Mouse (Mus musculus) left cerebral cortex, adult 11 months (tissue): ENCODE measurements around the gene A430078G23Rik.

ENCODE experiments used
- DNase-seq: peaks from one replicate; pipeline ENCODE4 v3.0.0; 2022; ENCODE audit warnings: low spot score

A430078G23Rik gene

DNA sequence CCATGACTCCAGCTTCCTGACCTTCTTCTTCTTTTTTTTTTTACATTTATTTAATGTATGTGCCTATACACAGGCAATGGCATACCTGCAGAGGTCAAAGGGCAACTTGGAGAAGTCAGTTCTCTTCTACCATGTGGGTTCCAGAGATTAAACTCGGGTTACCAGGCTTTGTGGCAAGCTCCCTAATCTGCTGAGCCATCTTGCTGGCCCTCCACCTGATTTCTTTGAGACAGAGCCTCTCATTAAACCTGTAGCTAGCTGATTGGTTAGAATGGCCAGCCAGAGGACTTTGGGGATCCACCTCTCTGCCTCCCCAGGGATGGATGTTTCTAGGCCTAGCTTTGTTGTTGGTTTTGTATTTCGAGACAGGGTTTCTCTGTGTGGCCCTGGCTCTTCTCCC is 57.9 kb downstream of the A430078G23Rik start:
- no peak for DNase-seq

DNA sequence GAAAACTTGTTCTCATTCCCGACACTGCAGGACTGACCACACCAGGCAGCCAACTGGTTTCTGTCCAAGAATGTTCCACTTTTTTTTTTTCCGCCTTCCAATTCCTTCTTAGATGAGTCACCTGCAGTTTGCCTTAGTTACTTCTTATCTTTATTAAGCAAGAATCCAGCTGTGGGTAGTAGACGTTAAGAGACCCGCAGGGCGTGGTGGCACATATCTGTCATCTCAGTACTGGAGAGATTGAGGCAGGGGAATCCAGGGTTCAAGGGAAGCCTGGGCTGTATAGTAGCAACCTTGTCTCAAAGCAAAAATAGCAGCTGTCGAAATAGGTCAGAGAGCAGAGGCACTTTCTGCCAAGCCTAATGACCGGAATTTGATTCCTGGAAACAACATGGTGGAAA is 58.7 kb downstream of the A430078G23Rik start:
- no peak for DNase-seq

DNA sequence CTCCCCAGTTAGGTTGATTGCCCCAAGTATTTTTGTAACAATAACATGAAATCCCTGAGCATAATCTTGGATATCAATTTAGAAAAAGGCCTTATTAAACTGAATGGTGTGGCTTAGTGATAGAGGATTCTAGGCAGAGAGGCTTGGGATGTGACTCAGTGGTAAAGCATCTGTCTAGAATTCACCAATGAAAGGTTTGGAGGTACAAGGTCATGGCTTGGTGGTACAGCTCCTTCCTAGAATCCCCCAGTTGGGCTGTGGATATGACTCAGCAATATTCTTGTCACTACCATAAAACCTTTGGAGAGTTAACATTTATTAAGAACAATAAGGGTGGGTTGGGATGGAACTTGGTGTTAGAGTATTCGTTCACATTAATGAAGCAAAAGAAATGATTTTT is 59.6 kb downstream of the A430078G23Rik start:
- no peak for DNase-seq

DNA sequence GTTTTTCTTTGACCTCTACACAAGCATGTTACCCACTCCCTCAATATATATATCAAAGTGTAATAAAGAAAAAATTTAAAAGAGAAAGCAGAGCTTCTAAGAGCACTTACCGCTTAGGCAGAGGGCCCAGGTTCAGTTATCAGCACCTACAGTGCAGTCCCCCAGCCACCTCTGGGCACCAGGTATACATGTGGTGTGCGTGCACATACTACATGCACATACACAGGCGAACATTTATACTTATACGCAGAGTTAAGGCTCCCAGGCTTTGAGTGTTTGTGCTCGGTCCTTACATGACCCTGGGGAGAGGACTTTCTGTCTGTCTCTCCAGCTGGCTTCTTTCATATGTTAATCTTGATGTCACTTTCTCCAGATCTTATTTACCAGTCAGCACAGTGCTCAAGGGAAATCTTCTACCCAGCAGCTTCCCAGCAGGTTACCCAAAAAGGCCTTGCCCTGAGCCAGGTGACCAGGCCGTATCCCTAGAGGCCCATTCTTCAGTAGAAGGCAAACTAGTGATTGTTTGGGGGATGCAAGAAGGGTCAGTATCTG is 61.5 kb downstream of the A430078G23Rik start:
- no peak for DNase-seq

DNA sequence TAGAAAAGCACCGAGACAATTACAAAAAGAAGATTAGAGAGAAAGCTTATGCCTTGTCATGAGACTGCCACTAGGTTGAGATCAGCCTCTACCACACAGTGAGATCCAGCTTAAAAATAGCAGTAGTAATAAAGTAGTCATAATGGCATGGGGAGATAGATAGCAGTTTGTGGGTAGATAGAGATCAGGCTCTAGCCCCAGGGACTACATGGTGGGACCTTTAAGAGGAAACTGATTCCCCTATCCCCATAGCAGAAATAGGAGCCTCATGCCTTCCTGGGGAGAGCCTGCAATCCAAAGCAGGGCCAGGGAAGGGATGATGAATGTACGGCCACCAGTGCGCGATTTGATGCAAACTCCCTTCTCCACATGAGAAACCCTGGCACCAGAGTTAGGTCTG is 62.0 kb downstream of the A430078G23Rik start:
- DNase-seq: no peak

DNA sequence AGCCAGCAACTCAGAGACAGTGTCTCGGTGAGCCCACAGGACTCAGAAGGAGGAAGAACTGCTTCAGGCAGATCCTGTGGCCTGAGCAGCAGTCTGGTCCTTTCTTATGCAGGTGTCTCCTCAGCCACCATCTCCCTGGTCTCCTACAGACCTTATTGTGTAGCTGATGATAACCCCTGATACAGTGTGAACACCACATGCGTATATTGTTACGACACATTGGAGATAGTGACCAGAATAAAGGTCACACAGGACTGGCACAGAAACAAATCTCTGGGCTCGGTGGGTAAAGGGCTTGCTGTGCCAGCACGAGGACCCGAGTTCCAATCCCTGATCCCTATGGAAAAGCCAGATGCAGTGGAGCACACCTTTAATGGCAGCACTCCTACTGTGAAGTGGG is 62.4 kb downstream of the A430078G23Rik start:
- DNase-seq: no peak

DNA sequence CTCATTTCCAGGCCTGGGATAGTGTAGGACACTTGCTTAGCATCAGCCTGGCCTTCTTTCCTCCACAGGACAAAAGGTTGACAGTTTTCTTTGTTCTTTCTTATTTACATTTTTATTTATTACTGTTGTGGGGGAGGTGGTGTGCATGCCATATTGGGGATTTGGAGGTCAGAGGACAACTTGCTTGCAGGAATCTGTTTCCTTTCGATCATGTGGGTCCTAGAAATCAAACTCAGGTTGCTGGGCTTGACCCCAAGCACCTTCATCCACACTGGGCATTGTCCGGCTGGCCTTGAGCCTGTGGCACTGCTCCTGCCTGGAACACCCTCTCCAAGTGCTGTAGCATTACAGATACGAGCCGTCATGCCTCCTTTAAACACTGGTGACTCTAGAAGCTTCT is 63.6 kb downstream of the A430078G23Rik start:
- DNase-seq: no peak

DNA sequence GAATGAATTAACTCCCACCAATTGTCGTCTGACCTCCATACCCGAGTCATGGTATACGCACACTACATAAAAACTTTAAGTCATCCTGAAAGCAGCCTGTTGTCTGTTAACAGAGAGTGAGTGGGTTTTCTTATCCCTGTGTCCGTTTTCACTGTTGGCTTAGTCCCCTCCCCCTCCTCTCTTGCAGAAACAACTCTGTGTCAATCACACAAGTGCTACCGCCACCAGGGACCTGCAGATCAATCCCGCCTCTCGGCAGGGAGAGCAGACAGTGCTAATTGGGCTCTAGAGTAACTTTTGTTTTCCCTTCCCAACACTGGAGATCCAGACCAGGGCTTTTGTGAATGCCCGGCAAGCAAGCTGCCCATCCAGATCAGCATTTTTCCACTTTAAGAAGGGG is 64.2 kb downstream of the A430078G23Rik start:
- no peak for DNase-seq

DNA sequence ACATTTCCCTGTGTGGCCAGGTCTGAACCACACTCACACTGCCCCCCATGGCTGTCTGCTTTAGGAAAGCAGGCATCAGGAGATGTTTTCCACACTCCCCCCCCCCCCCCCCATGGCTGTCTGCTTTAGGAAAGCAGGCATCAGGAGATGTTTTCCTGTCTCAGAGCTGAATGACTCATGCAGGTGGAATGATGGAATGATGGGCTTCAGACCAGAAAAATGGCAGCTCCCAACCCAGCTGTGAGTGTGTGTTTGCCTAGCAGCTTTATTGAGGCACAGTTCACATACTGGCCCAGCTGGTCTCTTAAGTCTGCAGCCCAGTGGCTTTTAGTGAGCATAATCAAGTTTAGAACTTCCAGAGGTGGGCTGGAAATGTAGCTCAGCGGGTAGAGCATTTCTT is 64.9 kb downstream of the A430078G23Rik start:
- no peak for DNase-seq

DNA sequence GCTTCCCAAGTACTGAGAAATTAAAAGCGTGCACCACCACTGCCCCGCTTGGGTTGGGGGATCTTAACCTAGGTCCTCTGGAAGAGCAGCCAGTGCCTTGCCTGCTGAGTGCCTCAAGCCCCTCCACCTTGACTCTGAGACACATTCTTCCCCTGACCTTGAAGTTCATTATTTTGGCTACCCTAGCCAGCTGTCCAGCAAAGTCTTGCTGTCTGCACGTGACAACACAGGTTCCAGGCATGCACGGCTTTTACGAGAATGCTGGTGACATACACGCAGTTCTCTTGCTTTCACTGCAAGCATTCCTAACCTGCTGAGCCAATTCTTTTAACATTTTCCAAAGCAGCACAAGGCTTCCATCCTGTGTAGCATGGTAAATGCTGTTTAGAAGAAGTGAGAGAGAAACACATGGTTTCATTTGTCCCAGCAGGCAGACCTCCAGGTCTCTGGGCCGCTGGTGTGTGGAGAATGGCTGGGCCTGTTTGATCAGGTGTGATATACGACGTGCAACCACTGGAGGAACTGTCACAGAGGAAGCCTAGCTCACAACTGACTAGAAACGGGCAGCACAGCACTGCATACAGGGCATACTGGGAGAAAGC is 67.0 kb downstream of the A430078G23Rik start:
- no peak for DNase-seq

DNA sequence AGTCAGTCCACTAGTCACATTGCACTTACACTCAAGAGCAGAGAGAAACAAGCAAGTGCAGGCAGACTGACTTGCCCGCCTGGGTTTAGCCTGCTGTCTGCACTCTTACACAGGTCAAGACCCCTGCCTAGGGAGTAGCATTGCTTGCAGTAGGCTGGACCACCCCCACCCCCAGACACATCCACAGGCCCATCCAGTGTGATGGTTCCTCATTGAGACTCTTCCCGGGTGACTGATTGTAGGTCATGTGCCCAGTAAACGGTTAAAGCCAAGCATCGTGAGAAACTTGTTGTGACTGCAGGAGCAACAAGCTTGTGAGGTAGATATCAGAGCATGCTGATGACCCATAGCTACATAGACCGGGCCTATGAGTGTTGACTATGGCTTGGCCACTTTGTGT is 68.3 kb downstream of the A430078G23Rik start:
- no peak for DNase-seq

DNA sequence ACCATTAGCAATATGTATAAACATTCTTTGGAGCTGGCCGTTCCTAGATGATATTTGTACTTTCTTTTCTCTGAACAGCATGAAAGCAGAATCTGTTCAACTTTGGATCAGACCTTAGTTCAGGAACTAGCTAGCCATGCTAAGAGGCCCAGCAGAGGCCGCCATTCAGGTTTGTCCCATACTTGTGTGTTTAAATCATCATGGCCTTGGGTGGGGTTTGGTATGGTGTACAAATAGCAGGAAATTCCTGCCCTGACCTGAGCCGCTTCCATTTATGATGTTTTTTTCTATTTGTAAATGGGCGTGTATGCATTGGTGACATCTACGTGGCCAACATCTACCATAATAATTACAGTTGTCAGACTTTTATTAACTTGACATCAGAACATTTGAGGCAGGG is 72.0 kb downstream of the A430078G23Rik start:
- DNase-seq: no peak

DNA sequence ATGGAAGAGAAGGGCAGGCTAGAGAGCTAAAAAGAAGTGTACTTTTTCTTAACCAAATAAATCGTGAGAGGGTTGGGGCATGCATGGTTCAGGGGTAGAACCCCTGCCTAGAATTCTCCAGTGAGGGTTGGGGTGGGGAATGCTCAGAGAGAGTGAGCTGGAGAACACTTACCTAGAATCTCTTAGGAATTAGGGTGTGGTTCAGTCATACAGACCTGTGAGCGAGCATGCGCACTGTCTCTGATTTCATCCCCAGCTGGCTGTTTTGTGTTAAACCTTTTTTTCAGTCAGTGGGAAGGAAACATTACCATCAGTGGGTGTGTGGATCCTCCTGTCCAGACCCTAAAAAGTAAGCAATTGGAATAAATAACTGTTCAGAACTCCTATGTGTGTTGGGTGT is 73.0 kb downstream of the A430078G23Rik start:
- DNase-seq: no peak

DNA sequence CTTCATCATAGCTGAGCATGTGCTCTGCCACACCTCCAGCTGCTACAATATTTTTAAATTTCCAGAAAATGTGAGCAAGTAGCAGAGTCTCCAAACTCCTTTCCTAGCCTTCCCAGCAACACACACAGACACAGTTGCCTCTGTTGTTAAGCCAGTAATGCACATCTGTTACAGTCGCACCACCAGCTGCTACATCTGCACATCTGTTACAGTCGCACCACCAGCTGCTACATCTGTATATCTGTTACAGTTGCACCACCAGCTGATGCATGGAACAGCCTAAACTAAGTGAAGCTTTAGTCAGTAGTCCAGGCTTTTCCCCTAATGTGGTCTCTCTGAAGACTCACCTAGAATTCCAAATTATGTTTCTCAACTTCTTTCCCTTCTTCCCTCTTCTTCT is 75.2 kb downstream of the A430078G23Rik start:
- DNase-seq: no peak

DNA sequence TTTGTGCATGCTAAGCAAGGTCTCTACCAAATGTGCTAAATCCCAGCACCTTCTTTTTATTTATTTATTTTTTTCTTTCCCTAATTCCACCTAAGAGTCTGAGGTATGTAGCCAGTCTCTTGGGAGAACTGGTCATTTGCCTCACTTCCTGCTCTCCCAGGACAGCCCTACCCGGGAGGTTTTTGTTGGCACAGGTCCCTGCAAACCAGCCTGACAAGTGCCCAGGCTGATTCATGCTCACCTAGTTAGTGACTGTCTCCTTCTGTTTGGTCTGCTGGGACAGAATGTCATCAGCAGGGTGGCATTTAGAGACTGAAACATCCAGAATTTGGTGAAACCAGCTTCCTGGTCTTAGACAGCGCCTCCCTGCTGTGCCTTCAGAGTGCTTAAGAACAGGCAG is 76.8 kb downstream of the A430078G23Rik start:
- DNase-seq: no peak

DNA sequence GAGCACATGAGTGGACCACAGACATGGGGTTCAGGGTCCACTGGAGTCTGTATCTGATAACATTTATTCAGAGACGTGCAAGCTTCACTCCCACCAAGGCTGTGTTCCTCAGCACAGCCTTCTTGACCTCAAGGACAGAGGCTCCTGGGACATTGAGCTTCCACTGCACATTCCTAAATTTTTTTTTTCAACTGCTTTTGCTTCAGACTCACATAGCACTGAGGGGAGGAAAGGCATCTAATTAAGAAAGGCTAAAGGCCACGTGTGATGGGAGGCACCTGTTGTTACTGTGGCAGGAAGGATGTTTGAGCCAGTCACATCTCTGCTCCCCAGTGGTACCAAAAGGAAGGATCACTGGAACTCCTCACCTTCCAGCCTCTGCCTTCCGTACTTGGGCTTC is 77.9 kb downstream of the A430078G23Rik start:
- no peak for DNase-seq

DNA sequence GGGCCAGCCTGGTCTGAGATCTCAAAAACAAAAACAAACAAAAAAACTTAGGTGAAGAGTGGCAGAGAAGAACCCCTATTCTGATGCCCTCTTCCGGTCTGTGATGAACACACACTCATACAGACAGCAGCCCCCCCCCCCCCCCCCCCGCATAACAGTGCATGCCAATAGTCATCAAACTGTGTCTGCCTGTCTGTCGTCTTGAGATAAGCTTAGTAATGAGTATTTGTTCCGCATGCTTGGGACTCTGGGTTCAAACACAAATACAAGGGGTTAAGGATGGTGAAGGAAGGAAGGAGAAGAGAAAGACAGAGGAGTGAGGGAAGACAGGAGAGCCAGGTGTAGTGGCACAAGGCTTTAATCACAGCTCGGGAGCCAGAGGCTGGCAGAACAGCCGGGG is 83.3 kb downstream of the A430078G23Rik start:
- DNase-seq: no peak

DNA sequence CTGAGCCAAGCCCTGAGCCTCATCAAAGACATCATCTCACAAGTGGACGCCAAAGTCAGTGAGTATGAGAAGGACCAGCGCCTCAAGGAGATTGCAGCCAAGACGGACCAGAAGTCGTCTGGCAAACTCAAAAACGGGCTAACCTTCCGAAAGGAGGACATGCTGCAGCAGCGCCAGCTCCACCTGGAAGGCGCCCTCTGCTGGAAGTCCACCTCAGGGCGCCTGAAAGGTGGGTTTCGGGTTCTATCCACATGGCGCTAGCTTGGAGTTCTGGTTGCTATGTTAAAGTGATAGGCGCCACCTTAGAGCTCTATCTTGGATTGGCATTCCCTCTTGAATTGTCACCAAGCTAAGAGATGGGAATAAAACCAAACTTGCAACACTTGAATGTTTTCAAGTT is 86.3 kb downstream of the A430078G23Rik start:
- DNase-seq: no peak
